In the genomic region with DNA sequence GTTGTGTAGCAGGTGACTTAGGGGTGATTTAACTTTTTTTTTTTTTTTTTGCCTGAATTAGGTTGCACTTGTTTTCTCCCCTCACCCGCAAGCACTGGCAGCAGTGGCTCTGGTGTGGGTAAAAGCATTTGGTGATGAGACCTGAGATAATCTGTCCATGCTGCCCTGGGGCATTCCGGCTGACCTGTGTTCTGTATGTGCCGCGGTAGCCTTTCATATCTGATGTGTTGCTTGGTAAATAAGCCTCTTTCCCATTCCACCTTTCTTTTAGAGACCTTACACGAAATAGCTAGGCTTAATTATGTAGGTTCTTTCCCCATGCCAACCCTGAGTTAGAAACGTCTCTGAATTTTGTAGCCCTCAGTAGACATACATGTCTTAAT, we compare ENCODE assay signal across 8 mouse cellular contexts. TPM values are rescaled to one million over a fixed set of nuclear protein-coding genes. Genes with fewer than 3 reads are reported as not detected.
DNase-seq lines count a peak whose midpoint lies in the region; ATAC-seq and TF ChIP-seq lines count a peak whose summit lies in the region.

No protein-coding gene starts in this region.

- H3K4me1 ChIP-seq in heart, adult 2 months (ENCODE audit: control insufficient read depth, insufficient read depth, low read length): peaks cover 5% of the 10 kb centered on the region
- peaks cover 5% of the 10 kb centered on the region; the same call in 1 of the 2 replicates for H3K4me1 ChIP-seq in forebrain, embryonic 11.5 days (replicated peaks; ENCODE audit: control insufficient read depth, insufficient read depth, low read length)
- H3K4me1 ChIP-seq in liver, embryonic 14.5 days (replicated peaks; ENCODE audit: control insufficient read depth in 2 of 2, insufficient read depth in 2 of 2, low read length in 1 of 2): peaks cover 3 to 7% of the 10 kb centered on the region in 2 experiments; a peak in 3 of 4 replicates

- H3K27ac ChIP-seq in heart, adult 2 months: peak overlapping the region; percentile 98
- no peak overlapping the region for H3K27ac ChIP-seq in forebrain, embryonic 11.5 days (ENCODE audit: low read depth, low read length)
- H3K27ac ChIP-seq in liver, embryonic 14.5 days: no peak overlapping the region

- no peak for DNase-seq in heart, adult 2 months
- DNase-seq in heart, adult 9 months (ENCODE audit: low spot score in 2 of 2): no peak
- DNase-seq in A20 (ENCODE audit: low read depth, low spot score): peak; percentile 57
- no peak for DNase-seq in forebrain, embryonic 11.5 days (ENCODE audit: low spot score)
- DNase-seq in liver, embryonic 14.5 days (ENCODE audit: low read depth in 3 of 3, low spot score in 3 of 3): no peak
- no peak for DNase-seq in MN1 (ENCODE audit: low spot score)
- no peak for DNase-seq in thymus, postnatal 0 days (ENCODE audit: low spot score)

- H3K27me3 ChIP-seq in heart, adult 2 months (ENCODE audit: control insufficient read depth, insufficient read depth, low read length): no peaks in the 10 kb centered on the region
- H3K27me3 ChIP-seq in forebrain, embryonic 11.5 days (ENCODE audit: control insufficient read depth, insufficient read depth, low read length): no peaks in the 10 kb centered on the region
- no peaks in the 10 kb centered on the region for H3K27me3 ChIP-seq in liver, embryonic 14.5 days (ENCODE audit: control insufficient read depth, insufficient read depth, low read length)

- TF ChIP-seq CTCF in heart, adult 2 months (IDR thresholded peaks at IDR 0.05): no peak
- no peak for TF ChIP-seq CTCF in liver, embryonic 14.5 days (IDR thresholded peaks at IDR 0.05; ENCODE audit: low read depth)

- H3K79me2 ChIP-seq in heart, adult 2 months (replicated peaks; ENCODE audit: control insufficient read depth, insufficient read depth, low read length): peaks cover 1% of the 10 kb centered on the region; the same call in 1 of the 2 replicates

- H3K9me3 ChIP-seq in forebrain, embryonic 11.5 days (ENCODE audit: control insufficient read depth, low read length): no peaks in the 10 kb centered on the region
- no peaks in the 10 kb centered on the region for H3K9me3 ChIP-seq in liver, embryonic 14.5 days (ENCODE audit: control insufficient read depth, low read length)

- intact Hi-C loops in heart, adult 2 months (cut with DNase I): loop anchor here (10.0 kb wide), 1 partner anchor 176 kb away; no protein-coding TSS in a partner anchor

- peak overlapping the region; percentile 81 for H3K4me2 ChIP-seq in forebrain, embryonic 11.5 days (ENCODE audit: low read depth, low read length, severe bottlenecking)
- peak overlapping the region; percentile 97 for H3K4me2 ChIP-seq in liver, embryonic 14.5 days (ENCODE audit: low read depth)

- H3K9ac ChIP-seq in heart, adult 2 months (ENCODE audit: low read depth, low read length): peak overlapping the region; percentile 97; the same call in 1 of the 2 replicates
- H3K9ac ChIP-seq in forebrain, embryonic 11.5 days (ENCODE audit: low read length): peak overlapping the region; percentile 97
- H3K9ac ChIP-seq in liver, embryonic 14.5 days (replicated peaks): peak overlapping the region; percentile 82; the same call in 1 of the 2 replicates

- WGBS in heart, adult 2 months: 25% methylated on average over 6 of the region's 6 CpGs
- 22% methylated on average over 6 of the region's 6 CpGs for WGBS in forebrain, embryonic 11.5 days
- 28% methylated on average over 6 of the region's 6 CpGs for WGBS in liver, embryonic 14.5 days (ENCODE audit: insufficient replicate concordance)

- peaks cover 20% of the 10 kb centered on the region for H3K36me3 ChIP-seq in heart, adult 2 months (ENCODE audit: control insufficient read depth, insufficient read depth, low read length)
- H3K36me3 ChIP-seq in forebrain, embryonic 11.5 days (ENCODE audit: control insufficient read depth, insufficient read depth, low read length): no peaks in the 10 kb centered on the region
- no peaks in the 10 kb centered on the region for H3K36me3 ChIP-seq in liver, embryonic 14.5 days (replicated peaks; ENCODE audit: control insufficient read depth, insufficient read depth, low read depth)

- TF ChIP-seq POLR2A in heart, adult 2 months (IDR thresholded peaks at IDR 0.05; ENCODE audit: insufficient read depth, low read depth, low read length): no peak

- peak overlapping the region; percentile 92 for H3K4me3 ChIP-seq in heart, adult 2 months
- H3K4me3 ChIP-seq in forebrain, embryonic 11.5 days (ENCODE audit: low read depth, low read length): peak overlapping the region; percentile 93
- H3K4me3 ChIP-seq in liver, embryonic 14.5 days (ENCODE audit: insufficient read depth in 1 of 2, low read depth in 2 of 2, low read length in 2 of 2): peak overlapping the region; percentile 75 to 95

- ATAC-seq in forebrain, embryonic 11.5 days (replicated peaks; ENCODE audit: low FRiP score): no peak
- ATAC-seq in liver, embryonic 14.5 days (ENCODE audit: insufficient read depth): no peak
- ATAC-seq in megakaryocyte-erythroid progenitor cell, adult 5-6 weeks (replicated peaks; ENCODE audit: low FRiP score, low TSS enrichment, poor library complexity, severe bottlenecking): no peak

- no peak for TF ChIP-seq EP300 in heart, adult 2 months (IDR thresholded peaks at IDR 0.05; ENCODE audit: insufficient read depth, low read depth, low read length)
- TF ChIP-seq EP300 in liver, embryonic 14.5 days (IDR thresholded peaks at IDR 0.05; ENCODE audit: low read depth): no peak

RNA-seq across cellular contexts. Expression of a gene that starts 2.1 kb away (rescaled TPM):
- 100 to 1,000 TPM; 195 to 220 TPM for total RNA-seq in heart, adult 2 months (2021)
- polyA plus RNA-seq in heart, adult 2 months (2012; rRNA removed): 15.9 and 34.9 TPM in 2 replicates
- polyA plus RNA-seq in forebrain, embryonic 11.5 days (2014; fragmentation: Nextera tagmentation; extraction: Ambion mirVana): 85.1 and 106 TPM in 2 replicates
- 3.4 and 7.7 TPM in 2 replicates for polyA plus RNA-seq in liver, embryonic 14.5 days (2012; rRNA removed)
- polyA plus RNA-seq in liver, embryonic 14.5 days (2014; fragmentation: Nextera tagmentation; extraction: Ambion mirVana): 11.5 and 12.4 TPM in 2 replicates
- total RNA-seq in megakaryocyte-erythroid progenitor cell, adult 5-6 weeks (2014; fragmentation: Nextera tagmentation): 77.1 and 92.2 TPM in 2 replicates
- 104 and 119 TPM in 2 replicates for total RNA-seq in megakaryocyte-erythroid progenitor cell, adult 5-6 weeks (2017)
- polyA plus RNA-seq in thymus, postnatal 0 days (2015; fragmentation: Nextera tagmentation; extraction: Ambion mirVana): 46.3 and 61.9 TPM in 2 replicates
